Mouse (Mus musculus): ENCODE measurements around the gene Gfi1. TPM values are rescaled to one million over a fixed set of nuclear protein-coding genes. Genes with fewer than 3 reads are reported as not detected.

Gfi1 gene
- polyA plus RNA-seq, 1 experiment from 2014 or later = not detected

DNA sequence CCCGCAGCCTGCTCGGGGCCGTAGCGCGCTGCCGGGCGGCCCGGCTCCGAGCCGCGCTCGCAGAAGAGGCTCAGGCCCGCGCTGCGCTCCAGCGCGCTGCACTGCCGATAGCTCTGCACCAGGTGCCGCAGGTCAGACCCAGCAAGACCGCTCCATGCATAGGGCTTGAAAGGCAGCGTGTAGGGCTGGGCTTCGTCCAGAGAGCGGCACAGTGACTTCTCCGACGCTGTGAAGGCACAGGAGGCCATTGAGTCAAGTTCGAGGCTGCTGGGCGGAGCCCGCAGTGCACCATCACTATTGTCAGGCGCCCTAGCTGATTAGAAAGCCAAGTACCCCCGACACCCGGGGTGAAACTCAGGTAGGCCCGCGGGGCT, 4.2 kb downstream of the Gfi1 start:
- Histone ChIP-seq H3K27ac (no peak overlapping the region), H3K36me3 (no peaks in the 10 kb centered on the region), H3K4me2 (peak overlapping the region; percentile 68), H3K27me3 (peaks cover 97% of the 10 kb centered on the region), H3K9me3 (no peaks in the 10 kb centered on the region), H3K4me1 (replicated peaks) (peaks cover 47% of the 10 kb centered on the region), H3K4me3 (replicated peaks) (peak overlapping the region; percentile 43), H3K9ac (replicated peaks) (peak overlapping the region; percentile 45; the same call in 1 of the 2 replicates)
- WGBS = under 1% methylated on average over 33 of the region's 33 CpGs
- ATAC-seq (ENCODE audit: insufficient number of reproducible peaks, insufficient read depth, low FRiP score, low TSS enrichment, low read depth) = no peak

DNA sequence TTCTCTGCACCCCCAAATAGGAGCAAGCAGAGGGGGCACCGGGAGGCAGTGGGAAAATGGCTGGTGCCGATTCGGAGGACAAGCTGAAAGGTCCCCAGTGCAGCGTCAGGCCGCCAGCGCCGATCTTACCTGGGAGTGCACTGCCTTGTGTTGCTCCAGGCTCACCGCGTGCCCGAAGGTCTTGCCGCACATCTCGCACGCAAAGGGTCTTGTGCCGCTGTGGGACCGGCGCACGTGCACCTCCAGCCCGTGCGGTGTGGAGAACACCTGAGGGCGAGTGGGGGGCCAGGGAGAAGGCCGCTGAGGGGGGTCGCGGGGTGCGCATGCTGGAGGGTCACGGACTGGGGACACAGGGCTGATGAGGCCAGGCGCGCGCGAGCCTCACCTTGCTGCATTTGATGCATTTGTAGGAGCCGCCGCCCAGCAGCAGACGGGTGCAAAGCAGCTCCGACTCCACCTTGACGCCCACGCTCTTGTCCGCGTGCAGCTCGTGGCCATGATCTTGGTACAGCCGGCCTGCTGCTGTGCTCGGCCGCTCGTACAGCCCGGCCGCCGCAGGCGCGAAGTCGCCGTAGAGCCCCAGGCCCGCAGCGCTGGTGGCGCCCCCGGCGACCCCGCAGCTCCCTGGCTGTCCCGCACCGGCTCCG, 4.7 kb downstream of the Gfi1 start:
- H3K4me2 ChIP-seq = peak overlapping the region; percentile 68
- H3K36me3 ChIP-seq = no peaks in the 10 kb centered on the region

DNA sequence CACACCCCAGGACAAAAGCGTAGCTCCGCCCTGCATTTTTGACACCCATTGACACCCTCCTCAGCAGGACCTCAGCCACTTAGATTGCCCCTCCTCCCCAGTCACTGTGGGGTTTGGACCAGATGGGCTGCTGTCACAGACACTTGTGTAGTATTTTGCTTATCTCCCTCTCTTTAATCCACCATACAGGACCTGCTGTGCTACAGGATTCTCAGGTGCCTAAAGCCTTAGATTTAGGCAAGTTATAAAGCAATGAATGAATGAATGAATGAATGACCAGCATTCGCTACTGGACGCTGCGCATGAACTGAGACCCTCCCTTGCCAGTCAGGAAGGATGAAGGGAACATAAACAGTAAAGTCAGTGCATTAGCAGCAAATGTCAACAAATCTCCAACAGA, 5.3 kb downstream of the Gfi1 start:
- Histone ChIP-seq H3K9me3 (no peaks in the 10 kb centered on the region), H3K9ac (replicated peaks) (no peak overlapping the region), H3K4me3 (replicated peaks) (no peak overlapping the region), H3K27ac (no peak overlapping the region), H3K4me2 (no peak overlapping the region), H3K4me1 (replicated peaks) (peaks cover 37% of the 10 kb centered on the region), H3K27me3 (peaks cover 92% of the 10 kb centered on the region), H3K36me3 (no peaks in the 10 kb centered on the region)
- no peak for ATAC-seq (ENCODE audit: insufficient number of reproducible peaks, insufficient read depth, low FRiP score, low TSS enrichment, low read depth)
- 4% methylated on average over 5 of the region's 5 CpGs for WGBS

More for the DNA sequence above, 4.7 kb downstream of the Gfi1 start:
- H3K27ac ChIP-seq = no peak overlapping the region
- no peak for ATAC-seq (ENCODE audit: insufficient number of reproducible peaks, insufficient read depth, low FRiP score, low TSS enrichment, low read depth)
- H3K4me3 ChIP-seq (replicated peaks) = peak overlapping the region; percentile 43
- no peaks in the 10 kb centered on the region for H3K9me3 ChIP-seq
- 1% methylated on average over 56 of the region's 58 CpGs for WGBS
- peaks cover 97% of the 10 kb centered on the region for H3K27me3 ChIP-seq
- peaks cover 42% of the 10 kb centered on the region for H3K4me1 ChIP-seq (replicated peaks)
- H3K9ac ChIP-seq (replicated peaks) = peak overlapping the region; percentile 45; the same call in 1 of the 2 replicates

DNA sequence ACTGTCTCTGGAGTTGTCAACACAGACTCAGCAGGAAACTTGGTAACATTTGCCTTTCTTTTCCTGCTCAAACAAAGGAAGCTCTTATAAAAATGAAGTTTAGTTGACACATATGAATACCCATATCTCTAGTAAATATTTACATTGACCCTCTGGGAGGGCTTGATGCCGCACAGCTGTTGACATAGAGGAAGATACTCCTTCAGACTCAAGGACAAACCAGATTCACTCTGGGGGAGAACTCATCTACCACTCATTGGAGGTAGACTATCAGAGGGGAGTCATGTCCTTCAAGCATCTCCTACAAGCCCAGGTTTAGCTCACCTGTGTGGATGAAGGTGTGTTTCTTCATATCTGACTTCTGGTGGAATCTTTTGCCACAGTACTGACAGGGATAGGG, 6.0 kb downstream of the Gfi1 start:
- H3K27me3 ChIP-seq = peaks cover 88% of the 10 kb centered on the region
- H3K36me3 ChIP-seq = no peaks in the 10 kb centered on the region
- no peak for ATAC-seq (ENCODE audit: insufficient number of reproducible peaks, insufficient read depth, low FRiP score, low TSS enrichment, low read depth)
- no peak overlapping the region for H3K27ac ChIP-seq
- H3K4me2 ChIP-seq = no peak overlapping the region
- 27% methylated on average over 1 of the region's 1 CpGs for WGBS
- H3K9ac ChIP-seq (replicated peaks) = no peak overlapping the region
- peaks cover 29% of the 10 kb centered on the region for H3K4me1 ChIP-seq (replicated peaks)
- no peak overlapping the region for H3K4me3 ChIP-seq (replicated peaks)
- no peaks in the 10 kb centered on the region for H3K9me3 ChIP-seq

DNA sequence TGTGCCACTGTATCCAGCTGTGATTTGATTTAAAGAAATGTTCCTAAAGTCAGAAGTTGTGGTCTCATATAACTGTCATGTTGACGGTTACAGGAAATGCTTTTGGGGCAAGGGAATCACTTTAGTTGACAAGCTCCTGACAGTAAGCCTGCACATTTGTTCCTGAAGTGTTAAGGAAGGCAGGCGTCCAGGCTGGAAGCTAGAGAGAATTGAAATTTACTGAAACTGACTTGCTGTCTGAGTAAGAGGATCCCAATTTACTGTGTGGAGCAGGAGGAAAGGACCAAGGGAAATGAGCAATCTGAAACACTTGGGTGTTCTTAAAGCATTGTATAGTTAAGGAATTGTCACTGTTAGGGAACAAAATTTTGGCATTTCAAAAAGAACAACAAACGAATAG, 6.6 kb downstream of the Gfi1 start:
- Histone ChIP-seq H3K4me2 (no peak overlapping the region), H3K9ac (replicated peaks) (no peak overlapping the region), H3K27ac (no peak overlapping the region), H3K4me3 (replicated peaks) (no peak overlapping the region), H3K4me1 (replicated peaks) (peaks cover 24% of the 10 kb centered on the region), H3K9me3 (no peaks in the 10 kb centered on the region), H3K27me3 (peaks cover 88% of the 10 kb centered on the region), H3K36me3 (no peaks in the 10 kb centered on the region)
- WGBS = 9% methylated on average over 3 of the region's 3 CpGs
- no peak for ATAC-seq (ENCODE audit: insufficient number of reproducible peaks, insufficient read depth, low FRiP score, low TSS enrichment, low read depth)

DNA sequence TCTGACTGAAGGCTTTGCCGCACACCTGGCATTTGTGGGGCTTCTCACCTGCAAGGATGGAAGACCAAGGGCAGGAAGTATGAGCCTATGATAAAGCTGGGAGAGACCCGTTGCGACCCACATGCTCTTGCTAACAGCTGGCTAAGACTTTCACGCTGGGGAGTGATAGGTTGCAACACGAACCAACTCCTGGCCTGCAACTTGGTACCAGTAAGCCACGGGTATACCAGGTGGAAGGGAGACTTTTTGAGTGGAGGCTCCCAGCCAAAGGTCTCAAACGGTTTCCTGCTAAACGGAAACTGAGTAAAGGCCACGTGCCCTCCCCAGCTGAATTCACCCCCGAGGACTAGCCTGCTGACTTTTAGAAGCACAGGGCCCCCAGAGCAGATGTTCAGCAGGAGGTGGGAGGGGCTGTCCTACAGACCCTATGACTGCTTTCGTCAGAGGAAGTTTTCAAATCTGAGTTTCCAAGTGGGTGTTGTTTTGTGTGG, 7.9 kb downstream of the Gfi1 start:
- H3K9me3 ChIP-seq = no peaks in the 10 kb centered on the region
- no peak overlapping the region for H3K9ac ChIP-seq (replicated peaks)
- peaks cover 12% of the 10 kb centered on the region for H3K4me1 ChIP-seq (replicated peaks)
- no peak overlapping the region for H3K4me3 ChIP-seq (replicated peaks)
- H3K27me3 ChIP-seq = peaks cover 86% of the 10 kb centered on the region
- no peak for ATAC-seq (ENCODE audit: insufficient number of reproducible peaks, insufficient read depth, low FRiP score, low TSS enrichment, low read depth)
- no peak overlapping the region for H3K4me2 ChIP-seq
- 9% methylated on average over 11 of the region's 11 CpGs for WGBS
- H3K36me3 ChIP-seq = no peaks in the 10 kb centered on the region
- no peak overlapping the region for H3K27ac ChIP-seq

DNA sequence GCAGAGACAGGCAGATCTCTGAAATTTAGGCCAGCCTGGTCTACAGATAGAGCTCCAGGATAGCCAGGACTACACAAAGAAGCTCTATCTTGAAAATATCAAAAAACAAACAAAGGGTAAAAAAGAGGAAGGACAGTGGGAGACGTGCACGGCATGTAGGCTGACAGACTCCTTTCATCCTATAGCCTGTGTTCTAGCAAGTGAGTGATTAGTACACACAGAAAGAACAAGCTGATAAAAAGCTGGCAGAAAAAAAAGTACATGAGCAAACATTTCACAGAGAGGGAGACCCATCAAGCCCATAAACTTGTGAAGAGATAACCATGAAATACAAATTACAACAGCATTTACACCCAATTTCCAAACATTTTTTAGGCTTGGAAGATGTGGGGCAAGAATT, 14.1 kb downstream of the Gfi1 start:
- Histone ChIP-seq H3K27ac (no peak overlapping the region), H3K9me3 (no peaks in the 10 kb centered on the region), H3K4me2 (no peak overlapping the region), H3K4me1 (replicated peaks) (no peaks in the 10 kb centered on the region), H3K27me3 (peaks cover 36% of the 10 kb centered on the region), H3K4me3 (replicated peaks) (no peak overlapping the region), H3K9ac (replicated peaks) (no peak overlapping the region), H3K36me3 (no peaks in the 10 kb centered on the region)
- ATAC-seq (ENCODE audit: insufficient number of reproducible peaks, insufficient read depth, low FRiP score, low TSS enrichment, low read depth) = no peak
- WGBS = 81% methylated on average over 2 of the region's 2 CpGs

DNA sequence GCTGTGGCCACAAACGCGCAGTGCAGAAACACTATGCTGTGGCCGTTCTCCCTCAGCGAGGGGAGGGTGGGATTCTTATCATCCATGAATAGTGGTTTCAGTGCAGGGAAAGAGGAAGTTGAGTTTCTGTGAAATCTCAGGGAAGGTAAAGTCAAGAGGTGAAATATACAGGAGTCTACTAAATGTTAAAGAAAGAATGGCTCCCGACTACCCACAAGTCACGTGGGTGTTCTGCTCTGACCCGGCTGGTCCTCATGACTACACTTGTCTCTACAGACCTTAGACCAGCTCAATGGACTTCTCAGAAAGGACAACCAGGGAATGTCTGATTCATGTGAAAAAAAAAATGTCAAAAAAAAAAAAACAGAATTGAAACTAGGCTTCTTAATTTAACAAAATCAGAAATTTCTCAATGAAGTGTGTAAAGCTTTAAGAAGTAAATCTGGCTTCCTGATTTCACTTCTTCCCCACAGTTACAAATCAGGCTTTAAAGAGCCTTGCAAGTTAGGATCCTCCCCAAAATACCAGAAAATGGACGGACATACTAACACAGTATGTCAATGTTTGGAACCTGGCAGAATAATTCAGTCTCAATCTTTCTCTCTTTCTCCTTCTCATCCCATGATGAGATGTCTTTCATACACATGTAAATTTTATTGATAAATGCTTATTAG, 17.6 kb downstream of the Gfi1 start:
- 87% methylated on average over 8 of the region's 8 CpGs for WGBS
- no peak for ATAC-seq (ENCODE audit: insufficient number of reproducible peaks, insufficient read depth, low FRiP score, low TSS enrichment, low read depth)
- no peak overlapping the region for H3K4me3 ChIP-seq (replicated peaks)
- H3K27ac ChIP-seq = no peak overlapping the region
- no peaks in the 10 kb centered on the region for H3K36me3 ChIP-seq
- no peak overlapping the region for H3K4me2 ChIP-seq
- H3K9ac ChIP-seq (replicated peaks) = no peak overlapping the region
- peaks cover 13% of the 10 kb centered on the region; the same call in 1 of the 2 replicates for H3K27me3 ChIP-seq
- H3K4me1 ChIP-seq (replicated peaks) = no peaks in the 10 kb centered on the region
- no peaks in the 10 kb centered on the region for H3K9me3 ChIP-seq

DNA sequence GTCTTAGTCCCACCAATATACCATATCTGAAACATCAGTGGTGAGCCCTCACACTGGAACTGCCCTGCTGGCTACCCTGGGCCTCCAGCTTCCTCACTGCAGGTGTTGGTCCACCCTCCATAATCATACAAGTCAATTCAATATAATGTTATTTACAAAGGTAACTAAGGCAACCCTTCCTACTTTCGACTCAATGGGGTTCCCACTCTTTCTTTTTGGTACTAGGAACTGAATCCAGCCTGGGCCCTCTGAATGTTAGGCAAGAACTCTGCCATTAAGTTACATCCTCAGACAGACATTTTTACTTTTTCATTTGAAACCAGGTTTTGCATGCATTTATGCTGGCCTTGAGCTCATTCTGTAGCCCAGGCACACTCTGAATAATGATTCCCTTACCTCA, 19.6 kb downstream of the Gfi1 start:
- Histone ChIP-seq H3K27ac (no peak overlapping the region), H3K4me2 (no peak overlapping the region), H3K27me3 (peaks cover 3% of the 10 kb centered on the region; the same call in 1 of the 2 replicates), H3K4me3 (replicated peaks) (no peak overlapping the region), H3K9ac (replicated peaks) (no peak overlapping the region), H3K9me3 (no peaks in the 10 kb centered on the region), H3K36me3 (no peaks in the 10 kb centered on the region), H3K4me1 (replicated peaks) (no peaks in the 10 kb centered on the region)
- WGBS = 73% methylated on average over 1 of the region's 1 CpGs
- no peak for ATAC-seq (ENCODE audit: insufficient number of reproducible peaks, insufficient read depth, low FRiP score, low TSS enrichment, low read depth)

DNA sequence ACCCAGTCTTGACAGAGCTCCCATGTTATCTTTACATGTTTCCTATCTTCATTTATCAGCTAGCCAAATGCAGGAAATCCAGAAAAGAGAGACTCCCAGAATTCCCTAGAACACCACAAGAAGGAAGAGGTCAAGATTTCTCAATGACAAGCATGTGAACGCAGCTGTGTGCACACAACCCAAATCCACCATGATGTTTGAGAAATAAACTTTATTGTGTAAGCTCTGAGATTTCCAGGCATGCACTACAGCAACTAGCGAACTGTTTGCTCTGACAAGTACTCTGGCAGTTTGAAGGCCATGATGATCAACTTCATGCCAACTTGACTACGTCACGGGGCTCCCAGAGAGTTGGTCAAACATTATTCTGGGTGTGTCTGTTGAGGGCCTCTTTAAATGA, 20.1 kb downstream of the Gfi1 start:
- H3K36me3 ChIP-seq = no peaks in the 10 kb centered on the region
- no peak for ATAC-seq (ENCODE audit: insufficient number of reproducible peaks, insufficient read depth, low FRiP score, low TSS enrichment, low read depth)
- H3K4me1 ChIP-seq (replicated peaks) = no peaks in the 10 kb centered on the region
- no peak overlapping the region for H3K4me3 ChIP-seq (replicated peaks)
- no peak overlapping the region for H3K9ac ChIP-seq (replicated peaks)
- 88% methylated on average over 4 of the region's 4 CpGs for WGBS
- H3K27me3 ChIP-seq = no peaks in the 10 kb centered on the region; the same call in 1 of the 2 replicates
- H3K9me3 ChIP-seq = no peaks in the 10 kb centered on the region
- no peak overlapping the region for H3K4me2 ChIP-seq
- no peak overlapping the region for H3K27ac ChIP-seq

DNA sequence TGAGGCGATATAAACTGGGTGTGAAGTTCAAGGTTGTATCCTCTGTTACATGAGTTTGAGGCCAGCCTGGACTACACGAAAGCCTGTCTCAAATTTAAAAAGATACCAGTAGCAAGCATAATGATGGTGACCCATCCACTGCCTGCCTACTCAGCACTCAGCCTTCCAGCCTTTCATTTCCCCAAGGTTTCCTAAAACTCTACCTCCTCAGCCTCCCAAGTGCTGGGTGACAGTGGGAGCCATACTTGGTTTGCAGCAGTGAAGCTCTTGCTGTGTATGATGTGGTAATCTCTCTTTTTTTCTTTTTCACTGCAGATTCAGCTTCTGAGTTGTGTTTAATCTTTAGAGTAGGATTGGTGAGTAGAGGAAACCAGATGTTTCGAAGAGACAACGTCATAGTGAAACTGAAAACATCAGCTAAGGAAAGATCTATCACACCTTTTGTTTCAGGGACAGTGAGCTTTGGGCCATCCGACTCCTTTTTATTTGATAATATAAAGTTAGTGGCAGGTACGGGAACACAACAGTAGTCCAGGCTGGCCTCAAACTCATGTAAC, 22.6 kb downstream of the Gfi1 start:
- 86% methylated on average over 6 of the region's 6 CpGs for WGBS
- H3K4me2 ChIP-seq = no peak overlapping the region
- H3K4me3 ChIP-seq (replicated peaks) = no peak overlapping the region
- H3K27ac ChIP-seq = no peak overlapping the region
- no peaks in the 10 kb centered on the region for H3K36me3 ChIP-seq
- H3K4me1 ChIP-seq (replicated peaks) = no peaks in the 10 kb centered on the region
- ATAC-seq (ENCODE audit: insufficient number of reproducible peaks, insufficient read depth, low FRiP score, low TSS enrichment, low read depth) = no peak
- no peaks in the 10 kb centered on the region for H3K9me3 ChIP-seq
- no peaks in the 10 kb centered on the region; the same call in 1 of the 2 replicates for H3K27me3 ChIP-seq
- no peak overlapping the region for H3K9ac ChIP-seq (replicated peaks)
